Mouse (Mus musculus): ENCODE measurements around the gene Crlf1. TPM values are rescaled to one million over a fixed set of nuclear protein-coding genes. Genes with fewer than 3 reads are reported as not detected.

Crlf1 gene
- polyA plus RNA-seq, 1 experiment from 2014 or later = 0.38 TPM

DNA sequence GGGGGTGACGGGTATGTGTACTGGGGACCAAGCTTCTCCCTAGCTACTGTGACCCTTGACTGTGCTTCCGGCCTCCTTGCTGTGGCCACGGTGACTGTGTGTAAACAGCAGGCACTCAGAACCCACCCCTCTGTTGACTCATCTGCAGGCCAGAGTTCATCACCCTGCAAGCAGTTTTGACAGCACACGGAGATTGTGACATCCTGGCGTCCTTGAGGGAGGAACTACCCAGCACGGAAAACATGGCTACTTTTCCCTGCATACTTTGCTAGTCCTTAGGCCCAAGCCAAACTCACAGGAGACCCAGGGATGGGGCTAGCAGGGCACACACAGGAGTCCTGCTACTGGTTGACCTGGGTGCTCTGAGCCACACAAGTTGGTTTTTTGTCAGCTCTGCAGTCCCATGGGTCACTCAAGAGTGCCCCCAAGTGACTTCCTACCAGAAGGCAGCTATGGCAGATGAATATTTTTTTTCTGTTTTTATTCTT, 51.3 kb downstream of the Crlf1 start:
- Histone ChIP-seq H3K9me3 (ENCODE audit: low read length) (no peaks in the 10 kb centered on the region), H3K9ac (replicated peaks) (peak overlapping the region; percentile 54), H3K27ac (ENCODE audit: low read depth) (peak overlapping the region; percentile 99), H3K4me3 (ENCODE audit: low read depth, low read length) (0 out of 2 replicates have a peak overlapping the region, but pooled peaks have one; percentile 1), H3K4me2 (ENCODE audit: low read depth, low read length) (peak overlapping the region; percentile 58; the same call in 1 of the 2 replicates), H3K27me3 (ENCODE audit: insufficient read depth, low read length) (no peaks in the 10 kb centered on the region), H3K36me3 (replicated peaks; ENCODE audit: insufficient read depth, low read length) (no peaks in the 10 kb centered on the region; the same call in 1 of the 2 replicates), H3K4me1 (ENCODE audit: insufficient read depth) (peaks cover 64% of the 10 kb centered on the region)
- peak; percentile 82 for DNase-seq
- ATAC-seq = peak; percentile 57
- peak; percentile 81 for TF ChIP-seq EP300 (IDR thresholded peaks at IDR 0.05; ENCODE audit: low read depth)
- TF ChIP-seq CTCF (IDR thresholded peaks at IDR 0.05; ENCODE audit: low read depth) = peak; percentile 66
- WGBS (ENCODE audit: insufficient replicate concordance) = 27% methylated on average over 6 of the region's 6 CpGs

DNA sequence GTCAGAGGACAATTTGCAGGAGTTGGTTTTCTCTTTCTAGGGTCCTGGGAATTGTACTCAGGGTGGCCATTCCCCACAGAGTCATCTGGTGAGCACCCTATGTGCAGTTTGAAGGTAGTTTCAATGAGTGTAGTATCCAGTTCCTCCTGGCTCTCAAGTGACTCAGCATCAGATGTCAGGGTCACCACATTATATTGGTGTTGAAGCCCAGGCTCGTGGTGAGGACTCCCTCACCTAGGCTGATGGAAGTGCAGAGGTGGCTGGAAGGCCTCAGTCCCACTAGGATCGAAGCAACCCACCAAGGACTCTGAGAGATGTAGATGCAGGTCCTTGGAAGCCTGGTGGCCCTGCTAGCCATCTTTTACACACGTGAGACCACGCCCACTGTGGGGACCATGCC, 53.5 kb downstream of the Crlf1 start:
- DNase-seq (no peak), ATAC-seq (no peak)
- Histone ChIP-seq H3K27me3 (ENCODE audit: insufficient read depth, low read length) (no peaks in the 10 kb centered on the region), H3K4me3 (ENCODE audit: low read depth, low read length) (no peak overlapping the region), H3K36me3 (replicated peaks; ENCODE audit: insufficient read depth, low read length) (peaks cover 6% of the 10 kb centered on the region), H3K9ac (replicated peaks) (peak overlapping the region; percentile 34; the same call in 1 of the 2 replicates), H3K4me1 (ENCODE audit: insufficient read depth) (peaks cover 70% of the 10 kb centered on the region), H3K9me3 (ENCODE audit: low read length) (no peaks in the 10 kb centered on the region), H3K4me2 (ENCODE audit: low read depth, low read length) (no peak overlapping the region), H3K27ac (ENCODE audit: low read depth) (no peak overlapping the region)
- WGBS (ENCODE audit: insufficient replicate concordance) = 60% methylated on average over 4 of the region's 4 CpGs
- no peak for TF ChIP-seq EP300 (IDR thresholded peaks at IDR 0.05; ENCODE audit: low read depth)
- TF ChIP-seq CTCF (IDR thresholded peaks at IDR 0.05; ENCODE audit: low read depth) = no peak

GRCm38 (mm10) chr8:70547762-70548161, 54.8 kb downstream of the Crlf1 start:
- H3K27me3 ChIP-seq (ENCODE audit: insufficient read depth, low read length) = no peaks in the 10 kb centered on the region
- peak overlapping the region; percentile 35; the same call in 1 of the 2 replicates for H3K27ac ChIP-seq (ENCODE audit: low read depth)
- no peaks in the 10 kb centered on the region for H3K9me3 ChIP-seq (ENCODE audit: low read length)
- H3K4me3 ChIP-seq (ENCODE audit: low read depth, low read length) = no peak overlapping the region
- H3K4me2 ChIP-seq (ENCODE audit: low read depth, low read length) = no peak overlapping the region
- H3K4me1 ChIP-seq (ENCODE audit: insufficient read depth) = peaks cover 75% of the 10 kb centered on the region
- DNase-seq (no peak), ATAC-seq (no peak)
- no peak for TF ChIP-seq EP300 (IDR thresholded peaks at IDR 0.05; ENCODE audit: low read depth)
- TF ChIP-seq CTCF (IDR thresholded peaks at IDR 0.05; ENCODE audit: low read depth) = no peak
- no peak overlapping the region for H3K9ac ChIP-seq (replicated peaks)
- 77% methylated on average over 6 of the region's 6 CpGs for WGBS (ENCODE audit: insufficient replicate concordance)
- H3K36me3 ChIP-seq (replicated peaks; ENCODE audit: insufficient read depth, low read length) = peaks cover 6% of the 10 kb centered on the region

DNA sequence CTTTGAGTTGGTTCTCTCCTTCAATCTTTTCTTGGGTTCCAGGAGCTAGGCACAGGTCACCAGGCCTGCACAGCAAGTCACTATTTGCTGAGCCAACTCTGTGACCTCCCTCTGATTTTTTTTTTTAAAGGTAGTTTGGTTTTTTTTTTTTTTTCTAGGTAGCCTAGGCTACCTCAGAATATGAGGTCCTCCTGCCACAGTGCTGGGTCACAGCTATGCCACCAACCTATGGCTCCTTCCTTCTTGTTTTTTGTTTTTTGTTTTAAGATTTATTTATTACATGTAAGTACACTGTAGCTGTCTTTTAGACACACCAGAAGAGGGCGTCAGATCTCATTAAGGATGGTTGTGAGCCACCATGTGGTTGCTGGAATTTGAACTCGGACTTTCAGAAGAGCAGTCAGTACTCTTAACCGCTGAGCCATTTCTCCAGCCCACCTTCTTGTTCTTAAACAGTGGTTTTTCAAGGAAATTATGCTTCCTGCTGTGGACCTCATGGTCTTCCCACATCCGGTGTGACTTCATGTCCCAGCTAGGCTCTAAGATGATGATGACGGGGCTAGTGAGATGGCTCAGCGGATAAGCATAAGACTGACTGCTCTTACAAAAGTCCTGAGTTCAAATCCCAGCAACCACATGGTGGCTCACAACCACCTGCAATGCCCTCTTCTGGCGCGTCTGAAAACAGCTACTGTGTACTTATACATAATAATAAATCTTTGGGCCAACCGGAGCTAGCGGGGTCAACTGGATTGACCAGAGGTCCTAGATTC, 56.6 kb downstream of the Crlf1 start:
- TF ChIP-seq EP300 (IDR thresholded peaks at IDR 0.05; ENCODE audit: low read depth) = no peak
- TF ChIP-seq CTCF (IDR thresholded peaks at IDR 0.05; ENCODE audit: low read depth) = peak; percentile 20
- 57% methylated on average over 10 of the region's 10 CpGs for WGBS (ENCODE audit: insufficient replicate concordance)
- ATAC-seq = no peak
- Histone ChIP-seq H3K36me3 (replicated peaks; ENCODE audit: insufficient read depth, low read length) (peaks cover 6% of the 10 kb centered on the region), H3K27me3 (ENCODE audit: insufficient read depth, low read length) (no peaks in the 10 kb centered on the region), H3K27ac (ENCODE audit: low read depth) (0 out of 2 replicates have a peak overlapping the region, but pooled peaks have one; percentile 35), H3K4me3 (ENCODE audit: low read depth, low read length) (no peak overlapping the region), H3K9me3 (ENCODE audit: low read length) (no peaks in the 10 kb centered on the region), H3K4me2 (ENCODE audit: low read depth, low read length) (no peak overlapping the region), H3K4me1 (ENCODE audit: insufficient read depth) (peaks cover 78% of the 10 kb centered on the region), H3K9ac (replicated peaks) (no peak overlapping the region)
- no peak for DNase-seq

- Histone ChIP-seq H3K4me3 (ENCODE audit: low read depth, low read length) (no peak overlapping the region), H3K27me3 (ENCODE audit: insufficient read depth, low read length) (no peaks in the 10 kb centered on the region), H3K9me3 (ENCODE audit: low read length) (no peaks in the 10 kb centered on the region), H3K4me2 (ENCODE audit: low read depth, low read length) (0 out of 2 replicates have a peak overlapping the region, but pooled peaks have one; percentile 6), H3K27ac (ENCODE audit: low read depth) (peak overlapping the region; percentile 67), H3K36me3 (replicated peaks; ENCODE audit: insufficient read depth, low read length) (peaks cover 6% of the 10 kb centered on the region; the same call in 1 of the 2 replicates), H3K9ac (replicated peaks) (no peak overlapping the region; the same call in 1 of the 2 replicates), H3K4me1 (ENCODE audit: insufficient read depth) (peaks cover 71% of the 10 kb centered on the region)
- TF ChIP-seq EP300 (IDR thresholded peaks at IDR 0.05; ENCODE audit: low read depth) (0 out of 2 replicates have a peak, but pooled peaks have one; percentile 8), CTCF (IDR thresholded peaks at IDR 0.05; ENCODE audit: low read depth) (no peak)
- DNase-seq = no peak
- ATAC-seq = no peak
- 36% methylated on average over 3 of the region's 3 CpGs for WGBS (ENCODE audit: insufficient replicate concordance)
Measured at GRCm38 (mm10) chr8:70551558-70552161, 58.7 kb downstream of the Crlf1 start.

- Histone ChIP-seq H3K9ac (replicated peaks) (no peak overlapping the region), H3K4me3 (ENCODE audit: low read depth, low read length) (no peak overlapping the region), H3K27ac (ENCODE audit: low read depth) (peak overlapping the region; percentile 79; the same call in 1 of the 2 replicates), H3K36me3 (replicated peaks; ENCODE audit: insufficient read depth, low read length) (peaks cover 6% of the 10 kb centered on the region; the same call in 1 of the 2 replicates), H3K4me2 (ENCODE audit: low read depth, low read length) (no peak overlapping the region), H3K4me1 (ENCODE audit: insufficient read depth) (peaks cover 73% of the 10 kb centered on the region), H3K9me3 (ENCODE audit: low read length) (no peaks in the 10 kb centered on the region), H3K27me3 (ENCODE audit: insufficient read depth, low read length) (no peaks in the 10 kb centered on the region)
- ATAC-seq (no peak), DNase-seq (no peak)
- TF ChIP-seq CTCF (IDR thresholded peaks at IDR 0.05; ENCODE audit: low read depth) (no peak), EP300 (IDR thresholded peaks at IDR 0.05; ENCODE audit: low read depth) (no peak)
- 13% methylated on average over 1 of the region's 1 CpGs for WGBS (ENCODE audit: insufficient replicate concordance)
Measured at GRCm38 (mm10) chr8:70552836-70553235, 59.9 kb downstream of the Crlf1 start.

Other genes starting within 250 kb of the Crlf1 start
- 4.3 and 5.6 TPM in 2 replicates for gene Homer3, start 210.3 kb upstream of the Crlf1 start, polyA plus RNA-seq (2015; fragmentation: Nextera tagmentation; extraction: Ambion mirVana)
- gene Ddx49, start 190.7 kb upstream of the Crlf1 start, polyA plus RNA-seq (2015; fragmentation: Nextera tagmentation; extraction: Ambion mirVana) = 15.2 and 16.3 TPM in 2 replicates
- 162 and 171 TPM in 2 replicates for gene Cope, start 190.6 kb upstream of the Crlf1 start, polyA plus RNA-seq (2015; fragmentation: Nextera tagmentation; extraction: Ambion mirVana)
- 0.12 TPM in 1 of 2 replicates, not detected in the other for gene Cers1, start 177.4 kb upstream of the Crlf1 start, polyA plus RNA-seq (2015; fragmentation: Nextera tagmentation; extraction: Ambion mirVana)
- gene Gdf1, start 163.3 kb upstream of the Crlf1 start, polyA plus RNA-seq (2015; fragmentation: Nextera tagmentation; extraction: Ambion mirVana) = 0.16 TPM in 1 of 2 replicates, not detected in the other
- 6.7 and 7.1 TPM in 2 replicates for gene Upf1, start 139.9 kb upstream of the Crlf1 start, polyA plus RNA-seq (2015; fragmentation: Nextera tagmentation; extraction: Ambion mirVana)
- 3.0 and 4.0 TPM in 2 replicates for gene Comp, start 119.6 kb upstream of the Crlf1 start, polyA plus RNA-seq (2015; fragmentation: Nextera tagmentation; extraction: Ambion mirVana)
- 2.6 and 2.7 TPM in 2 replicates for gene Crtc1, start 53.6 kb upstream of the Crlf1 start, polyA plus RNA-seq (2015; fragmentation: Nextera tagmentation; extraction: Ambion mirVana)
- 4.2 and 5.4 TPM in 2 replicates for gene Klhl26, start 16.2 kb upstream of the Crlf1 start, polyA plus RNA-seq (2015; fragmentation: Nextera tagmentation; extraction: Ambion mirVana)
- not detected in 2 replicates for gene Tmem59l, start 5.8 kb upstream of the Crlf1 start, polyA plus RNA-seq (2015; fragmentation: Nextera tagmentation; extraction: Ambion mirVana)
- 49.3 and 52.3 TPM in 2 replicates for gene Rex1bd, start 13.6 kb downstream of the Crlf1 start, polyA plus RNA-seq (2015; fragmentation: Nextera tagmentation; extraction: Ambion mirVana)
- 627 and 684 TPM in 2 replicates for gene Uba52, start 17.6 kb downstream of the Crlf1 start, polyA plus RNA-seq (2015; fragmentation: Nextera tagmentation; extraction: Ambion mirVana)
- 141 TPM in 2 replicates for gene Fkbp8, start 34.6 kb downstream of the Crlf1 start, polyA plus RNA-seq (2015; fragmentation: Nextera tagmentation; extraction: Ambion mirVana)
- 43.1 and 43.3 TPM in 2 replicates for gene Kxd1, start 34.8 kb downstream of the Crlf1 start, polyA plus RNA-seq (2015; fragmentation: Nextera tagmentation; extraction: Ambion mirVana)
- 9.5 and 9.7 TPM in 2 replicates for gene Ell, start 46.3 kb downstream of the Crlf1 start, polyA plus RNA-seq (2015; fragmentation: Nextera tagmentation; extraction: Ambion mirVana)
- gene Isyna1, start 101.2 kb downstream of the Crlf1 start, polyA plus RNA-seq (2015; fragmentation: Nextera tagmentation; extraction: Ambion mirVana) = 18.8 and 21.6 TPM in 2 replicates
- 32.5 and 35.4 TPM in 2 replicates for gene Ssbp4, start 115.7 kb downstream of the Crlf1 start, polyA plus RNA-seq (2015; fragmentation: Nextera tagmentation; extraction: Ambion mirVana)
- gene Lrrc25, start 123.0 kb downstream of the Crlf1 start, polyA plus RNA-seq (2015; fragmentation: Nextera tagmentation; extraction: Ambion mirVana) = 9.8 and 10.4 TPM in 2 replicates
- gene Gdf15, start 139.3 kb downstream of the Crlf1 start, polyA plus RNA-seq (2015; fragmentation: Nextera tagmentation; extraction: Ambion mirVana) = 2.1 and 2.3 TPM in 2 replicates
- 31.0 and 32.2 TPM in 2 replicates for gene Pgpep1, start 167.2 kb downstream of the Crlf1 start, polyA plus RNA-seq (2015; fragmentation: Nextera tagmentation; extraction: Ambion mirVana)
- gene Lsm4, start 180.1 kb downstream of the Crlf1 start, polyA plus RNA-seq (2015; fragmentation: Nextera tagmentation; extraction: Ambion mirVana) = 98.5 and 103 TPM in 2 replicates
- gene Jund, start 205.8 kb downstream of the Crlf1 start, polyA plus RNA-seq (2015; fragmentation: Nextera tagmentation; extraction: Ambion mirVana) = 19.6 and 38.4 TPM in 2 replicates
- 0.02 TPM in 1 of 2 replicates, not detected in the other for gene Iqcn, start 210.3 kb downstream of the Crlf1 start, polyA plus RNA-seq (2015; fragmentation: Nextera tagmentation; extraction: Ambion mirVana)
- gene Gm3336, start 225.4 kb downstream of the Crlf1 start, polyA plus RNA-seq (2015; fragmentation: Nextera tagmentation; extraction: Ambion mirVana) = 0.22 and 0.25 TPM in 2 replicates
- 1.6 and 1.8 TPM in 2 replicates for gene Pde4c, start 230.6 kb downstream of the Crlf1 start, polyA plus RNA-seq (2015; fragmentation: Nextera tagmentation; extraction: Ambion mirVana)

All from liver, postnatal 0 days (tissue).